Mouse (Mus musculus): ENCODE measurements around the gene Mcu. TPM values are rescaled to one million over a fixed set of nuclear protein-coding genes. Genes with fewer than 3 reads are reported as not detected.

Mcu gene
- total and polyA plus RNA-seq, 3 experiments: 4.9 to 5.7 (median 5.3) TPM

GRCm38 (mm10) chr10:59532256-59532655, 84.2 kb downstream of the Mcu start:
- DNase-seq (ENCODE audit: extremely low read depth): no peak

GRCm38 (mm10) chr10:59527819-59528218, 88.7 kb downstream of the Mcu start:
- Histone ChIP-seq H3K9me3 (replicated peaks; ENCODE audit: low read length) (no peaks in the 10 kb centered on the region), H3K4me2 (ENCODE audit: insufficient read depth, low read depth, poor library complexity, severe bottlenecking) (no peak overlapping the region), H3K27me3 (replicated peaks) (no peaks in the 10 kb centered on the region), H3K9ac (ENCODE audit: insufficient read depth, low read depth) (no peak overlapping the region), H3K79me2 (replicated peaks; ENCODE audit: control insufficient read depth, extremely low read depth, insufficient read depth, poor library complexity, severe bottlenecking) (no peaks in the 10 kb centered on the region), H3K36me3 (replicated peaks in 1 of 2; ENCODE audit: control insufficient read depth in 1 of 2, insufficient read depth in 1 of 2, low read length in 1 of 2) (no peaks in the 10 kb centered on the region), H3K4me3 (replicated peaks in 1 of 3; ENCODE audit: low read depth in 2 of 3, low read length in 2 of 3, poor library complexity in 1 of 3) (no peak overlapping the region), H3K27ac (ENCODE audit: insufficient read depth, low read depth) (no peak overlapping the region), H3K4me1 (ENCODE audit: control insufficient read depth in 1 of 2, insufficient read depth in 2 of 2) (no peaks in the 10 kb centered on the region)
- in situ Hi-C loops (cut with MboI; ENCODE audit: low pct_ligation_motif_present, low pct_unique_long_range_greater_than_20kb, low sequenced_read_pairs) (no loop called here), dilution Hi-C loops (cut with MboI; ENCODE audit: extremely low pct_ligation_motif_present, extremely low pct_unique_long_range_greater_than_20kb, low sequenced_read_pairs) (no loop called here)
- no peak for DNase-seq (ENCODE audit: extremely low read depth)
- TF ChIP-seq EP300 (IDR thresholded peaks at IDR 0.05; ENCODE audit: low read length) (no peak), KAT2A (IDR thresholded peaks at IDR 0.05; ENCODE audit: insufficient replicate concordance, low read length) (no peak), BHLHE40 (IDR thresholded peaks at IDR 0.05; ENCODE audit: low read depth, low read length) (no peak), ETS1 (conservative IDR thresholded peaks at IDR 0.05; ENCODE audit: low read depth, low read length) (no peak), NRF1 (IDR thresholded peaks at IDR 0.05; ENCODE audit: low read depth, low read length) (no peak), NELFE (IDR thresholded peaks at IDR 0.05; ENCODE audit: low read depth, low read length) (no peak), IRF4 (IDR thresholded peaks at IDR 0.05; ENCODE audit: low read depth, low read length) (no peak), MEF2A (IDR thresholded peaks at IDR 0.05; ENCODE audit: borderline replicate concordance, low read depth, low read length) (no peak), ZC3H11A (IDR thresholded peaks at IDR 0.05; ENCODE audit: low read depth, low read length) (no peak), CHD2 (IDR thresholded peaks at IDR 0.05; ENCODE audit: low read length) (no peak), MAX (IDR thresholded peaks at IDR 0.05; ENCODE audit: low read length) (no peak), POLR2AphosphoS2 (IDR thresholded peaks at IDR 0.05; ENCODE audit: low read depth, low read length) (no peak), ZMIZ1 (IDR thresholded peaks at IDR 0.05; ENCODE audit: low read depth, low read length) (no peak), GABPA (IDR thresholded peaks at IDR 0.05; ENCODE audit: insufficient replicate concordance, low read depth, low read length) (no peak)

More at GRCm38 (mm10) chr10:59532256-59532655, 84.2 kb downstream of the Mcu start:
- Histone ChIP-seq H3K4me3 (replicated peaks in 1 of 3; ENCODE audit: low read depth in 2 of 3, low read length in 2 of 3, poor library complexity in 1 of 3) (no peak overlapping the region), H3K9ac (ENCODE audit: insufficient read depth, low read depth) (no peak overlapping the region), H3K27me3 (replicated peaks) (no peaks in the 10 kb centered on the region), H3K9me3 (replicated peaks; ENCODE audit: low read length) (no peaks in the 10 kb centered on the region), H3K79me2 (replicated peaks; ENCODE audit: control insufficient read depth, extremely low read depth, insufficient read depth, poor library complexity, severe bottlenecking) (no peaks in the 10 kb centered on the region), H3K4me1 (ENCODE audit: control insufficient read depth in 1 of 2, insufficient read depth in 2 of 2) (no peaks in the 10 kb centered on the region), H3K4me2 (ENCODE audit: insufficient read depth, low read depth, poor library complexity, severe bottlenecking) (no peak overlapping the region), H3K27ac (ENCODE audit: insufficient read depth, low read depth) (no peak overlapping the region), H3K36me3 (replicated peaks in 1 of 2; ENCODE audit: control insufficient read depth in 1 of 2, insufficient read depth in 1 of 2, low read length in 1 of 2) (peaks cover 0 to 2% of the 10 kb centered on the region in 2 experiments)
- in situ Hi-C loops (cut with MboI; ENCODE audit: low pct_ligation_motif_present, low pct_unique_long_range_greater_than_20kb, low sequenced_read_pairs): no loop called here
- dilution Hi-C loops (cut with MboI; ENCODE audit: extremely low pct_ligation_motif_present, extremely low pct_unique_long_range_greater_than_20kb, low sequenced_read_pairs): no loop called here
- no peak for TF ChIP-seq NRF1 (IDR thresholded peaks at IDR 0.05; ENCODE audit: low read depth, low read length)

GRCm38 (mm10) chr10:59527311-59527710, 89.2 kb downstream of the Mcu start:
- Histone ChIP-seq H3K4me3 (replicated peaks in 1 of 3; ENCODE audit: low read depth in 2 of 3, low read length in 2 of 3, poor library complexity in 1 of 3) (no peak overlapping the region), H3K9me3 (replicated peaks; ENCODE audit: low read length) (no peaks in the 10 kb centered on the region), H3K79me2 (replicated peaks; ENCODE audit: control insufficient read depth, extremely low read depth, insufficient read depth, poor library complexity, severe bottlenecking) (no peaks in the 10 kb centered on the region), H3K4me1 (ENCODE audit: control insufficient read depth in 1 of 2, insufficient read depth in 2 of 2) (no peaks in the 10 kb centered on the region), H3K27me3 (replicated peaks) (no peaks in the 10 kb centered on the region), H3K27ac (ENCODE audit: insufficient read depth, low read depth) (no peak overlapping the region), H3K9ac (ENCODE audit: insufficient read depth, low read depth) (no peak overlapping the region), H3K4me2 (ENCODE audit: insufficient read depth, low read depth, poor library complexity, severe bottlenecking) (no peak overlapping the region), H3K36me3 (replicated peaks in 1 of 2; ENCODE audit: control insufficient read depth in 1 of 2, insufficient read depth in 1 of 2, low read length in 1 of 2) (no peaks in the 10 kb centered on the region)
- no peak for DNase-seq (ENCODE audit: extremely low read depth)
- TF ChIP-seq RAD21 (IDR thresholded peaks at IDR 0.05; ENCODE audit: low read depth, low read length) (no peak), MAX (IDR thresholded peaks at IDR 0.05; ENCODE audit: low read length) (no peak), JUND (conservative IDR thresholded peaks at IDR 0.05; ENCODE audit: low read depth, low read length) (no peak)
- in situ Hi-C loops (cut with MboI; ENCODE audit: low pct_ligation_motif_present, low pct_unique_long_range_greater_than_20kb, low sequenced_read_pairs): no loop called here
- dilution Hi-C loops (cut with MboI; ENCODE audit: extremely low pct_ligation_motif_present, extremely low pct_unique_long_range_greater_than_20kb, low sequenced_read_pairs): no loop called here
